Mouse (Mus musculus) kidney, embryonic 15.5 days (tissue): ENCODE data around the gene Gstm3. TPM values are rescaled to one million over a fixed set of nuclear protein-coding genes. Genes with fewer than 3 reads are reported as not detected.
"Not testable (repeated sequence)": the region's sequence is repeated elsewhere in the genome, so short reads cannot be mapped to it uniquely, and the experiment has no call there.

Experiments used
- ATAC-seq: fragments of 200-750 bp; cut with Nextera tagmentation; replicated peaks from 2 replicates; pipeline ENCODE4 v1.8.0; 2017; ENCODE audit warnings: moderate TSS enrichment; ENCODE audit not compliant: low FRiP score
- H3K27ac ChIP-seq: fragments of 300-500 bp; sonication (generic); 2 replicates; pipeline ENCODE4 v1.5.1; 2015; ENCODE audit warnings: mild to moderate bottlenecking, inconsistent platforms
- H3K27me3 ChIP-seq: fragments of 300-500 bp; sonication (generic); 2 replicates; pipeline ENCODE4 v1.6.1; 2015; ENCODE audit warnings: inconsistent platforms
- H3K36me3 ChIP-seq: fragments of 300-500 bp; sonication (generic); 2 replicates; pipeline ENCODE4 v1.6.1; 2015; ENCODE audit warnings: inconsistent platforms
- H3K4me1 ChIP-seq: fragments of 300-500 bp; sonication (generic); 2 replicates; pipeline ENCODE4 v1.6.1; 2015; ENCODE audit warnings: inconsistent platforms
- H3K4me2 ChIP-seq: fragments of 300-500 bp; sonication (generic); 2 replicates; pipeline ENCODE4 v1.6.1; 2015; ENCODE audit warnings: moderate library complexity, mild to moderate bottlenecking, inconsistent platforms
- H3K4me3 ChIP-seq: fragments of 300-500 bp; sonication (generic); replicated peaks from 2 replicates; pipeline ENCODE4 v1.5.1; 2015; ENCODE audit warnings: mild to moderate bottlenecking, inconsistent platforms
- H3K9ac ChIP-seq: fragments of 300-500 bp; sonication (generic); 2 replicates; pipeline ENCODE4 v1.6.1; 2015; ENCODE audit warnings: mild to moderate bottlenecking, inconsistent platforms
- H3K9me3 ChIP-seq: fragments of 300-500 bp; sonication (generic); replicated peaks from 2 replicates; pipeline ENCODE4 v1.6.1; 2016; ENCODE audit warnings: inconsistent platforms
- WGBS: fragments of 180-500 bp; shearing (Covaris S2); methylation state at CpG from one replicate; pipeline ENCODE4 v1.1.7; 2015; ENCODE audit warnings: mixed read lengths; 5-methylcytosine and 5-hydroxymethylcytosine counted together
- polyA plus RNA-seq: library from polyadenylated mRNA; unstranded; fragments of >200 nt; fragmentation: Nextera tagmentation; extraction: Ambion mirVana; gene quantifications from 2 replicates; pipeline ENCODE4 v1.2.1, GENCODE M21; 2015

Gene Gstm3
- polyA plus RNA-seq = 0.26 and 0.66 TPM in 2 replicates

GRCm38 (mm10) chr3:107968724-107969395, at the start of gene Gstm3:
Gene Gstm3, minus strand, starts transcription at chr3:107969283.
- Histone ChIP-seq H3K9me3 (no peaks in the 10 kb centered on the region), H3K4me1 (peaks cover 3% of the 10 kb centered on the region; the same call in 1 of the 2 replicates), H3K9ac (no peak within 1 kb of the TSS), H3K27me3 (no peaks in the 10 kb centered on the region), H3K27ac (no peak within 1 kb of the TSS), H3K36me3 (no peaks in the 10 kb centered on the region), H3K4me2 (no peak within 1 kb of the TSS), H3K4me3 (no peak within 1 kb of the TSS)
- no peak for ATAC-seq
- WGBS = 49% methylated on average over 13 of the region's 13 CpGs

GRCm38 (mm10) chr3:108018190-108018820, 49.2 kb upstream of the Gstm3 start:
- Histone ChIP-seq H3K4me3 (peak overlapping the region; percentile 49), H3K4me2 (peak overlapping the region; percentile 88), H3K4me1 (peaks cover 25% of the 10 kb centered on the region), H3K9ac (peak overlapping the region; percentile 6; the same call in 1 of the 2 replicates), H3K27me3 (no peaks in the 10 kb centered on the region), H3K9me3 (no peaks in the 10 kb centered on the region), H3K27ac (peak overlapping the region; percentile 96), H3K36me3 (no peaks in the 10 kb centered on the region)
- 26% methylated on average over 14 of the region's 14 CpGs for WGBS
- ATAC-seq = peak; percentile 5; the same call in 1 of the 2 replicates

- peak within 1 kb of the TSS; percentile 49 for H3K4me3 ChIP-seq
- peak within 1 kb of the TSS; percentile 88 for H3K4me2 ChIP-seq
- H3K36me3 ChIP-seq = no peaks in the 10 kb centered on the region
- peak within 1 kb of the TSS; percentile 46 for H3K9ac ChIP-seq
- peak; percentile 99 for ATAC-seq
- no peaks in the 10 kb centered on the region for H3K27me3 ChIP-seq
- 0% methylated on average over 31 of the region's 31 CpGs for WGBS
- no peaks in the 10 kb centered on the region for H3K9me3 ChIP-seq
- H3K4me1 ChIP-seq = peaks cover 31% of the 10 kb centered on the region
- H3K27ac ChIP-seq = peak within 1 kb of the TSS; percentile 96
These were observed 48.5 kb upstream of the Gstm3 start, which contains the start of gene Gstm1 for GRCm38 (mm10) chr3:108017473-108018189. Gene Gstm1, minus strand, starts transcription at chr3:108017973.

- not testable (repeated sequence) for H3K4me3 ChIP-seq, ATAC-seq, H3K27ac ChIP-seq, H3K27me3 ChIP-seq, H3K36me3 ChIP-seq, H3K9me3 ChIP-seq
- 86% methylated on average over 5 of the region's 5 CpGs for WGBS
- Histone ChIP-seq H3K9ac (peak overlapping the region; percentile 46; the same call in 1 of the 2 replicates), H3K4me2 (peak overlapping the region; percentile 88), H3K4me1 (peaks cover 32% of the 10 kb centered on the region)
These were observed 47.4 kb upstream of the Gstm3 start for GRCm38 (mm10) chr3:108016468-108016867.

GRCm38 (mm10) chr3:108014974-108015346, 45.9 kb upstream of the Gstm3 start:
- Histone ChIP-seq H3K36me3 (no peaks in the 10 kb centered on the region), H3K4me3 (no peak overlapping the region), H3K9me3 (no peaks in the 10 kb centered on the region), H3K4me2 (no peak overlapping the region), H3K27ac (no peak overlapping the region), H3K9ac (no peak overlapping the region), H3K27me3 (no peaks in the 10 kb centered on the region), H3K4me1 (peaks cover 32% of the 10 kb centered on the region)
- ATAC-seq = no peak
- 90% methylated on average over 2 of the region's 2 CpGs for WGBS

GRCm38 (mm10) chr3:108014098-108014973, 45.3 kb upstream of the Gstm3 start:
- Histone ChIP-seq H3K4me3 (no peak overlapping the region), H3K4me2 (no peak overlapping the region), H3K4me1 (peaks cover 32% of the 10 kb centered on the region), H3K9ac (no peak overlapping the region), H3K9me3 (no peaks in the 10 kb centered on the region), H3K27ac (no peak overlapping the region), H3K27me3 (no peaks in the 10 kb centered on the region), H3K36me3 (no peaks in the 10 kb centered on the region)
- no peak for ATAC-seq
- WGBS = 71% methylated on average over 8 of the region's 8 CpGs

GRCm38 (mm10) chr3:108013331-108013871, 44.3 kb upstream of the Gstm3 start:
- ATAC-seq = no peak
- 71% methylated on average over 4 of the region's 4 CpGs for WGBS
- no peak overlapping the region for H3K4me2 ChIP-seq

GRCm38 (mm10) chr3:108011558-108011957, 42.5 kb upstream of the Gstm3 start:
- ATAC-seq = no peak
- H3K4me1 ChIP-seq = peaks cover 16% of the 10 kb centered on the region
- H3K9ac ChIP-seq = no peak overlapping the region
- H3K27ac ChIP-seq = no peak overlapping the region
- 67% methylated on average over 3 of the region's 3 CpGs for WGBS
- no peaks in the 10 kb centered on the region for H3K36me3 ChIP-seq
- H3K4me3 ChIP-seq = no peak overlapping the region
- no peak overlapping the region for H3K4me2 ChIP-seq
- H3K27me3 ChIP-seq = no peaks in the 10 kb centered on the region
- H3K9me3 ChIP-seq = no peaks in the 10 kb centered on the region

More at GRCm38 (mm10) chr3:108013331-108013871, 44.3 kb upstream of the Gstm3 start:
- no peaks in the 10 kb centered on the region for H3K36me3 ChIP-seq
- H3K9me3 ChIP-seq = no peaks in the 10 kb centered on the region
- peak overlapping the region; percentile 54 for H3K27ac ChIP-seq
- H3K27me3 ChIP-seq = no peaks in the 10 kb centered on the region
- no peak overlapping the region for H3K4me3 ChIP-seq
- peak overlapping the region; percentile 14; the same call in 1 of the 2 replicates for H3K9ac ChIP-seq
- H3K4me1 ChIP-seq = peaks cover 29% of the 10 kb centered on the region

GRCm38 (mm10) chr3:108010286-108010685, 41.2 kb upstream of the Gstm3 start:
- Histone ChIP-seq H3K4me3 (no peak overlapping the region), H3K36me3 (no peaks in the 10 kb centered on the region), H3K4me1 (0 out of 2 replicates have a peak, but pooled peaks cover 13% of the 10 kb centered on the region), H3K9me3 (no peaks in the 10 kb centered on the region), H3K4me2 (no peak overlapping the region), H3K27ac (no peak overlapping the region), H3K9ac (no peak overlapping the region), H3K27me3 (no peaks in the 10 kb centered on the region)
- WGBS = 75% methylated on average over 2 of the region's 2 CpGs
- no peak for ATAC-seq

- Histone ChIP-seq H3K4me3 (no peak overlapping the region), H3K9ac (no peak overlapping the region), H3K27me3 (no peaks in the 10 kb centered on the region), H3K27ac (no peak overlapping the region), H3K4me1 (no peaks in the 10 kb centered on the region), H3K36me3 (no peaks in the 10 kb centered on the region), H3K9me3 (no peaks in the 10 kb centered on the region), H3K4me2 (no peak overlapping the region)
- 77% methylated on average over 8 of the region's 8 CpGs for WGBS
- ATAC-seq = no peak
These were observed 32.9 kb upstream of the Gstm3 start for GRCm38 (mm10) chr3:108002021-108002420.

GRCm38 (mm10) chr3:107999491-107999890, 30.4 kb upstream of the Gstm3 start:
- H3K4me1 ChIP-seq = no peaks in the 10 kb centered on the region
- H3K4me2 ChIP-seq = no peak overlapping the region
- H3K27me3 ChIP-seq = no peaks in the 10 kb centered on the region
- 92% methylated on average over 3 of the region's 3 CpGs for WGBS
- no peak overlapping the region for H3K9ac ChIP-seq
- no peak overlapping the region for H3K27ac ChIP-seq
- no peak overlapping the region for H3K4me3 ChIP-seq
- no peaks in the 10 kb centered on the region for H3K9me3 ChIP-seq
- no peaks in the 10 kb centered on the region for H3K36me3 ChIP-seq
- no peak for ATAC-seq
